Mouse (Mus musculus): ENCODE data around the gene Ppp2r2d. TPM values are rescaled to one million over a fixed set of nuclear protein-coding genes. Genes with fewer than 3 reads are reported as not detected.

Gene Ppp2r2d
- polyA plus RNA-seq (2017; shearing (Covaris generic)), result 10 to 100 TPM; 42.2 to 48.7 TPM

DNA sequence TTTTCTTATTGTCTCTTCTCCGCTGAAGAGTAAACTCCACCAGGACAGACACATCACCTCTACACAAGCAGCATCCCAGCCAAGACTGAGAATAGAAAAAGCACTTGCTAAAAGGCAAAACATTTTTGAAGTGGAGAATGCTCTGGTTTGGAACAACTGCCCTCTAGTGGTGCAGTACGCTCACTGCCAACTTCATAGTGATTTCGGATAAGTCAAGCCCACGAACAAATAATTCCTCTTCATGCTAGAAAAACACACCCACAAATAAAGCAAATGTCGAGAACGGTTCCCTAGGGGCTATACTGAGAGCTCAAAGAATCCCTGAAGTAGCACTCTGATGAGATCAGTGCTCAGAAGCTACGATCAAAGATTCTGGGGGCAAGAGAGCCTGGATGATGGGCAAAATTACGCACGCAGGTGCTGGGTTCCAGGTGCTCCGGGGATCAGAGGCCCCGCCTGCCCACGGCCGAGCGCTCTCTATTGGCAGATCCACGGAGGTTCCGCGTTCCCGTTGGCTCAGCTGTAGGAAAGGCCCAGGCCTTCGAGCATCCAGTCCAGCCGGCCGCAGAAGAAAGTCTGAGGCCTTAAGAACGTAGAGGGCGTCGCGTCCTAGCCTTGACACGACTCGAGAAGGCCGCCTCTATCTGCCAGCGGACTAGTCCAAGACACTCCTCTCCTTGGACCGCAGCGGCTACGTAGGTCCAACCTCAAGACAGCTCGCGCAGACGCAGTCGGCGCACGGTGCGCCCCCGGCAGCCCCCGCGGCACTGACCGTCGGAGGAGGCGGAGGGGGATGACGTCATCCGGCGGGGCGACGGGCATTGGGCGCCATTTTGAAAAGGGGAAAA, at the start of gene Ppp2r2d, which contains the start of gene Mapk1ip1:
Gene Ppp2r2d (plus strand): TSS at position 536 of the 848 bp plus-strand sequence.
Gene Mapk1ip1 (minus strand): TSS at position 730 of the 848 bp plus-strand sequence.

DNA sequence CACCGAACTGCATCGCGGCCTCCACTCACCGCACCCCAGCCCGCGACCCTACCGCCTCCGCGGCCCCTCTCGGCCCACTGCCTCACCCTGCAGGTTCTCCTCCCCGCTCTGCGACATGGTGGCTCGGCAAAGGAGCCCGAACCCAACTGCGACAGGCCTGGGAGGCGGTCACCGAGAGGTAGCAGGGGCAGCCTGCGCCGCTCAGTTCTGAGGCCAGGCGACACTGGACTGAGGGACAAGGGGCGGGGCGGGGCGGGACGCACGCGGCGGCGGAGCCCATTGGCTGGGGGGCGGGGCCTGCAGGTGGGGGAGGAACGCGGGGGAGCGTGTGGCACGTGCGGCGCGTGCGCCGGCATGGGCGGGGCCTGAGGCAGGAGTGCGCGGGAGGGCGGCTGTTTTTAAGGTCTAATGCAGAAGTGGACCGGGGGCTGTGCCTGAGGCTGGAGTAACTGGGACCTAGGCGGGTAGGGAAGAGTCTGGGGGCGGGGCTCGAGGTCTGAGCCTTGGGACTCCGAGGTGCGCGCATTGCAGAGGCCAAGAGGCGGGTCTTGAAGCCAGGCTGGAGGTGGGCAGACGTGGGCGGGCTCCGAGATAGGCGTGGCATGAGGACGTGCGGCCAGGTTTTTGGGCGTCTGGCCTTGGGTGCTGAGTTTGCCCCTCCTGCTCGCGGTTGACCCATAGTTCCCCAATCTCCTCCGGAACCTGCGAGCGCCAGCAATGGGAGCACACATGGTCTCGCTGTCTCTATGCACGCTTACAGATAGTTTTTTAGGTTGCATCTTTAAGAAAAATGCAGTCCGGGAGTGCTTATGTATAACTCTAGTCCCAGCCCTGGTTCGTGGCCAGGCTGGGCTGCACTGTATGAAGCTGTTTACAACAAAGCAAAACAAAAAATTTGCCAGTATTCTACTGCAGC, 63.7 kb downstream of the Ppp2r2d start, which contains the start of gene Bnip3:
Gene Bnip3 (minus strand): TSS at position 243 of the 916 bp plus-strand sequence.

Other genes starting within 250 kb of the Ppp2r2d start
- gene Mapk1ip1, start 194 bp downstream of the Ppp2r2d start, polyA plus RNA-seq (2017; shearing (Covaris generic)), result 10 to 100 TPM; 12.4 to 18.7 TPM
- gene Bnip3, start 63.4 kb downstream of the Ppp2r2d start, polyA plus RNA-seq (2017; shearing (Covaris generic)), result 10 to 100 TPM; 12.8 to 14.6 TPM
- gene Jakmip3, start 94.7 kb downstream of the Ppp2r2d start, polyA plus RNA-seq (2017; shearing (Covaris generic)), result not detected
- not detected for gene Dpysl4, start 239.9 kb downstream of the Ppp2r2d start, polyA plus RNA-seq (2017; shearing (Covaris generic))

All from activated CD4-positive, CD25-positive, alpha-beta regulatory T cell (primary cell).